Mouse (Mus musculus): ENCODE results near the gene Dnaic2.

The Dnaic2 gene

GRCm38 (mm10) chr11:114764820-114765818 lies 37.9 kb downstream of the Dnaic2 start, which contains the start of gene Kif19a:
Gene Kif19a (plus strand): TSS chr11:114765388.
- Histone ChIP-seq H3K36me3 (ENCODE audit: control insufficient read depth, insufficient read depth, low read length, poor library complexity, severe bottlenecking) (no peaks in the 10 kb centered on the region), H3K27me3 (ENCODE audit: control insufficient read depth, insufficient read depth, low read length, poor library complexity, severe bottlenecking) (no peaks in the 10 kb centered on the region)
- peak; percentile 76 for DNase-seq (ENCODE audit: low read depth, low spot score)

GRCm38 (mm10) chr11:114769911-114770310 lies 42.7 kb downstream of the Dnaic2 start:
- no peak for DNase-seq (ENCODE audit: low read depth, low spot score)
- Histone ChIP-seq H3K36me3 (ENCODE audit: control insufficient read depth, insufficient read depth, low read length, poor library complexity, severe bottlenecking) (no peaks in the 10 kb centered on the region), H3K27me3 (ENCODE audit: control insufficient read depth, insufficient read depth, low read length, poor library complexity, severe bottlenecking) (no peaks in the 10 kb centered on the region)

DNA sequence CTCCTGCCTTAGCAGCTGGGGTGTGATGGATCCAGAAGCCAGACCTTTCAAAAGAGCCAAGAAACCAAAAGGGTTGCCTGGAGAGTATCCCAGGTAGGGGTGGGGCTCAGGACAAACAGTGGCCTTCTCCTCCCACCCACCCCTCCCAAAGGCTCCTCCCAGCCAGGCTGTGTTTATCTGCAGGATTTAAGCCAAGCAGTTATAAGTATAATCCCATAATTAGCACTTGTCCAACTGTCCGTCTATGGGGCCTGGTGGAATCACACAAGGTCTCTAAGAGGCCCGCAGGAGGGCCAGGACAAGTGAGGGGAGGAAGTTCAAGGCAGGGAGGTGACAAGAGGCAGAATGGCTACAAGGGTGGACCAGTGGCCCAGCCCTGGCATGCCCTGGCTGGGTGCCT lies 44.7 kb downstream of the Dnaic2 start:
- Histone ChIP-seq H3K27me3 (ENCODE audit: control insufficient read depth, insufficient read depth, low read length, poor library complexity, severe bottlenecking) (no peaks in the 10 kb centered on the region), H3K36me3 (ENCODE audit: control insufficient read depth, insufficient read depth, low read length, poor library complexity, severe bottlenecking) (no peaks in the 10 kb centered on the region)
- DNase-seq (ENCODE audit: low read depth, low spot score) = no peak

- no peak for DNase-seq (ENCODE audit: low read depth, low spot score)
- H3K36me3 ChIP-seq (ENCODE audit: control insufficient read depth, insufficient read depth, low read length, poor library complexity, severe bottlenecking) = no peaks in the 10 kb centered on the region
- H3K27me3 ChIP-seq (ENCODE audit: control insufficient read depth, insufficient read depth, low read length, poor library complexity, severe bottlenecking) = no peaks in the 10 kb centered on the region
These were observed 52.9 kb downstream of the Dnaic2 start for GRCm38 (mm10) chr11:114780076-114780475.

- Histone ChIP-seq H3K27me3 (ENCODE audit: control insufficient read depth, insufficient read depth, low read length, poor library complexity, severe bottlenecking) (no peaks in the 10 kb centered on the region), H3K36me3 (ENCODE audit: control insufficient read depth, insufficient read depth, low read length, poor library complexity, severe bottlenecking) (no peaks in the 10 kb centered on the region)
- DNase-seq (ENCODE audit: low read depth, low spot score) = peak; percentile 43
These were observed 58.7 kb downstream of the Dnaic2 start for GRCm38 (mm10) chr11:114785892-114786291.

DNA sequence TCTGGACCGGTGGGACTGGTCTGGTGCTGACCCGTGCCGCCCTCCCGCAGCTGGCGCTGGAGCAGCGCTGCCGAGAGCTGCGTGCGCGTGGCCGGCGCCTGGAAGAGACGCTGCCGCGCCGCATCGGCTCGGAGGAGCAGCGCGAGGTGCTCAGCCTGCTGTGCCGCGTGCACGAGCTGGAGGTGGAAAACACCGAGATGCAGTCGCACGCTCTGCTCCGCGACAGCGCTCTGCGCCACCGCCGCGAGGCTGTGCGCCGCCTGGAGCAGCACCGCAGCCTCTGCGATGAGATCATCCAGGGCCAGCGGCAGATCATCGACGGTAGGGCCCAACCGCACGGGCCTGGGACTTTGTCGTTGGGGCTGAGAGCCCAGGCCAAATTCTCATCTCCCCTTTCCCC lies 59.1 kb downstream of the Dnaic2 start:
- DNase-seq (ENCODE audit: low read depth, low spot score) = peak; percentile 59
- Histone ChIP-seq H3K36me3 (ENCODE audit: control insufficient read depth, insufficient read depth, low read length, poor library complexity, severe bottlenecking) (no peaks in the 10 kb centered on the region), H3K27me3 (ENCODE audit: control insufficient read depth, insufficient read depth, low read length, poor library complexity, severe bottlenecking) (no peaks in the 10 kb centered on the region)

DNA sequence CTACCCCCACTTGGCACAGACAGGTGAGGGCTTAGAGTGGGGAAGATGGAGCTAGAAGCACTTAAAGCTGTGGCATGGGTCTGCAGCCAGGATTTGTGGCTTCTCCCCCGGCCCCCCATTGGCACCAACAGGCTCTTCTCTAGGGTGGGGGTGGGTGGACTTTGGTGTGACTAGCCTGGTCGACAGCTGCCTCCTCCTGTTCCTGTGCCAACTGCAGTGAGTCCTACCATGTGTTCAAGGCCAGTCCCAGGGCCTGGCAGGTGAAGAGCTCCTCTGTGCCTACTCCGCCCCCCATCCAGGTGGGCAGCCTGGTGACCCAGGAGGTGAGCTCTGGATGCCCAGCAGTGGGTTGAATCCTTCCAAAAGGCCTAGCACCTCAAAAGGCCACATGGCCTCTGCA lies 60.4 kb downstream of the Dnaic2 start:
- no peak for DNase-seq (ENCODE audit: low read depth, low spot score)
- Histone ChIP-seq H3K27me3 (ENCODE audit: control insufficient read depth, insufficient read depth, low read length, poor library complexity, severe bottlenecking) (no peaks in the 10 kb centered on the region), H3K36me3 (ENCODE audit: control insufficient read depth, insufficient read depth, low read length, poor library complexity, severe bottlenecking) (no peaks in the 10 kb centered on the region)

DNA sequence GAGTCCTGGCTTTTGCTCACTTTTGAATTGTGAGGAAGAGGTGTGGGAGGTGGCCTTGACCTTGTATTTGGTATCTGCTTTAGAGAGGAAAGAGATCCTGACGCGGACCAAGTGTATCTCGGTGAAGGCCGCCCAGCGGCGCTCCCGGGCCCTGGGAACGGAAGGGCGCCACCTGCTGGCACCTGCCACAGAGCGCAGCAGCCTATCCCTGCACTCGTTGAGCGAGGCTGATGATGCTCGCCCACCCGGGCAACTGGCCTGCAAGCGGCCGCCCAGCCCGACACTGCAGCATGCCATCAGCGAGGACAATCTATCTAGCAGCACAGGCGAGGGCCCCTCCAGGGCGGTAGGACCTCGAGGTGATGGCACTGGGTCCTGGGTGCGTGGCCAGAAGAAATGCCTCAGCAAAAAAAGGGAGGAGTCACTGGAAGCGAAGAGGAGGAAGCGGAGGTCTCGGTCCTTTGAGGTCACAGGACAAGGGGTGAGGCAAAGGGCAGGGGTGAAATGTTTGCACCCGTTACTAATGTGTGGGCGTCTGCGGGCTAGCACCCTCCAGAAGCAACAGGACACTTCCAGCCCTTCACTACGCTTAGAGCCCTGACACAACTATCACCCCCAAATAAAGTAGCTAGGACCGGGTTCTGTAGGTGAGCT lies 62.0 kb downstream of the Dnaic2 start:
- H3K36me3 ChIP-seq (ENCODE audit: control insufficient read depth, insufficient read depth, low read length, poor library complexity, severe bottlenecking) = no peaks in the 10 kb centered on the region
- peak; percentile 84 for DNase-seq (ENCODE audit: low read depth, low spot score)
- H3K27me3 ChIP-seq (ENCODE audit: control insufficient read depth, insufficient read depth, low read length, poor library complexity, severe bottlenecking) = no peaks in the 10 kb centered on the region

DNA sequence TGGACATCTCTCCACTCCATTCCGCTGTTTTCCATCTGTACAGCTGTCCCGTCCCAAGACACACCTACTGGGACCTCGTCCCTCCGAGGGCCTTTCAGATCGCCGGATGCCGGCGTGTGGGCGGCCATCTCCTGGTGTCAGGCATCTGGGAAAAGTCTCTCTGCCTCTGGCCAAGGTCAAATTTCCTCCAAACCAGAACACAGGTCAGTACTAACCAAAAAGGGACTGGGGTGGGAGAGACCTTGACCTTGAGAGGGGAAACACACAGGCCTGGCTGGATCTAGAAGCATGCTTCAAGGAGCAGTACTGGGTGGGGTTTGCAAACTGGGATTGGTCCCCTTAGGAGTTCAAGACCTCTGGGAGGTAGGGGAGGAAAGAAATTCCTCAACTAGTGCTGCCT lies 62.5 kb downstream of the Dnaic2 start:
- Histone ChIP-seq H3K27me3 (ENCODE audit: control insufficient read depth, insufficient read depth, low read length, poor library complexity, severe bottlenecking) (no peaks in the 10 kb centered on the region), H3K36me3 (ENCODE audit: control insufficient read depth, insufficient read depth, low read length, poor library complexity, severe bottlenecking) (no peaks in the 10 kb centered on the region)
- DNase-seq (ENCODE audit: low read depth, low spot score) = no peak

GRCm38 (mm10) chr11:114790171-114790570 lies 63.0 kb downstream of the Dnaic2 start:
- DNase-seq (ENCODE audit: low read depth, low spot score) = no peak
- Histone ChIP-seq H3K36me3 (ENCODE audit: control insufficient read depth, insufficient read depth, low read length, poor library complexity, severe bottlenecking) (no peaks in the 10 kb centered on the region), H3K27me3 (ENCODE audit: control insufficient read depth, insufficient read depth, low read length, poor library complexity, severe bottlenecking) (no peaks in the 10 kb centered on the region)

GRCm38 (mm10) chr11:114790841-114791240 lies 63.6 kb downstream of the Dnaic2 start:
- Histone ChIP-seq H3K27me3 (ENCODE audit: control insufficient read depth, insufficient read depth, low read length, poor library complexity, severe bottlenecking) (no peaks in the 10 kb centered on the region), H3K36me3 (ENCODE audit: control insufficient read depth, insufficient read depth, low read length, poor library complexity, severe bottlenecking) (no peaks in the 10 kb centered on the region)
- DNase-seq (ENCODE audit: low read depth, low spot score) = no peak

DNA sequence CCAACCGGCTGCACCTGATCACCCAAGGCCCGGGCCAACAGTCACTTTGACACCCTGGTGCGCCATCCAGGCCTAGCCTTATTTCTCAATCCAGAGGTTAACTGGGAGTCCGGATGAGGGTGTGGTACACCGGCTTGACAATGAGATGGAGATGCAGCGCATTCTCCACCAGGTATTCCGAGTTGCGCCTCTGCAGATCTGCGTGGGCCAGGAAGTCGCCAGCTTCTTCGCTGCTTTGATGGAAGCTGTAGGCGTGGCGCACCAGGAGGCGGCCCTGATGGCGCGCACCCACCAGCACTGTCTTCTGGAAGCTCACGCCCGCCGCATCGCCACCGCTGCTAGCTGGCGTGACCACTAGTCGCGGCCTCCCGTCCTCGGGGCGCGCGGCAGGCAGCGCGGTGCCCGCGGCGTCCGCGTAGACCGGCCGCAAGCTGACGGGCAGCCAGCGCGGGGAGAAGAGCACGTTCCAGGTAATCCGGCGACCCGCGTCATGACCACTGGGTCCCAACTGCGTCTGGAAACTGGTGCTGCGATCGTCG lies 64.2 kb downstream of the Dnaic2 start:
- DNase-seq (ENCODE audit: low read depth, low spot score) = no peak
- Histone ChIP-seq H3K27me3 (ENCODE audit: control insufficient read depth, insufficient read depth, low read length, poor library complexity, severe bottlenecking) (no peaks in the 10 kb centered on the region), H3K36me3 (ENCODE audit: control insufficient read depth, insufficient read depth, low read length, poor library complexity, severe bottlenecking) (no peaks in the 10 kb centered on the region)

DNA sequence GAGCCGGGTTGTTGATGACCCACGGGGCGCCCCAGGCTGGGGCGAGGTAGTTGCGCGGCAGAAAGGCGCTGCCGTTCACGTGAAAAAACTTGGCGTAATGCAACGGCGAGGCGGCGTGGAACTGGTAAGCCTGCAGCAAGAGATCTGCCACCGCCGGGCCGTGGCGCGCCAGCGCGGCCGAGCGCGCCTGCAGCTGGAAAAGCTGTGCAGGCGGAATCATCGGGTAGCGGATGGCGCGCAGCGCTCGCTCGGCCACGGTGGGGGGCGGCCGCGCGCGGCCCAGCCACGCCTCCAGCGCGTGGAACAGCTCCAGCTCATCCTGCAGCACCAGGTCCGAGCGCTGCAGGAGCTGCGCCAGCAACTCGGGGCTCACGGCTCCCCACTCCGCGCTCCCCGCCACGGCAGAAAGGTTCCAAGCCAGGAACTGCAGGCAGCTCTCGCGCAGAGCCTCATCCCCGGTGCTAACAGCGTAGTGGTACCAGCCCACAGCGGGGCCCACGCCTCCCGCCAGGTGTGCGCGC lies 64.7 kb downstream of the Dnaic2 start:
- no peak for DNase-seq (ENCODE audit: low read depth, low spot score)
- Histone ChIP-seq H3K27me3 (ENCODE audit: control insufficient read depth, insufficient read depth, low read length, poor library complexity, severe bottlenecking) (no peaks in the 10 kb centered on the region), H3K36me3 (ENCODE audit: control insufficient read depth, insufficient read depth, low read length, poor library complexity, severe bottlenecking) (no peaks in the 10 kb centered on the region)

DNA sequence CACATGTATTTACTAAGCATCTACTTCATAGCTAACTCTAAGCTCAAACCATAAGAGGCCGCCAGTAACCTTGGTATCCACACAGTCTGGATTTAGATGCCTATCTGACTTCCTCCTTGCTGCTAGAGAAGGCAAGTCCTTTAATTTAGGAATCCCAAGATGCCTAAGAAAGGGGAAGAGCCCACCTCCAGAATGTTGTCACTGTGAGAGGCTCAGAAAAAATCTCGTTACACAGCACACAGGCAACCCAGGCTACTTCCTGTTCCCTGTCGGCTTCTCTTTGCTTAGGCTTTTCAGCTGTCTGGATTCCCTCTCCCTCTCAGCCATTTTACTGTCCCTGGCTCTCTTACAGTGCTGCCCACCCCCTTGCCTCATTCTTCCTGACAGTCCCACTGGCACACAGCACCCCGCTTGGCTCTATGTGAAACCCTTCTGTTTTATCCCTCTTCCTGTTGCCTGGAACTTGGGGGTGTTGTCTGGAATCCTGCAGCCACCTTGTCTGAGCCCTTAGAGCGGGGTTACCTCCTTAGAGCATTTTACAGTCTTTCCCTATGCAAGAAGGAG lies 65.8 kb downstream of the Dnaic2 start:
- no peaks in the 10 kb centered on the region for H3K36me3 ChIP-seq (ENCODE audit: control insufficient read depth, insufficient read depth, low read length, poor library complexity, severe bottlenecking)
- H3K27me3 ChIP-seq (ENCODE audit: control insufficient read depth, insufficient read depth, low read length, poor library complexity, severe bottlenecking) = no peaks in the 10 kb centered on the region
- DNase-seq (ENCODE audit: low read depth, low spot score) = no peak

Data from splenic B cell, adult 2 months (primary cell).